Mouse (Mus musculus) heart, postnatal 0 days (tissue): ENCODE data around the gene Gtf2h1.

Experiments
- CTCF ChIP-seq: IDR thresholded peaks from 2 replicates; pipeline ENCODE4 v1.5.1; 2016; ENCODE audit warnings: antibody characterized with exemption, control low read depth, low read depth
- EP300 ChIP-seq: IDR thresholded peaks from 2 replicates; pipeline ENCODE4 v1.6.1; 2016; ENCODE audit warnings: antibody characterized with exemption, low read depth

DNA sequence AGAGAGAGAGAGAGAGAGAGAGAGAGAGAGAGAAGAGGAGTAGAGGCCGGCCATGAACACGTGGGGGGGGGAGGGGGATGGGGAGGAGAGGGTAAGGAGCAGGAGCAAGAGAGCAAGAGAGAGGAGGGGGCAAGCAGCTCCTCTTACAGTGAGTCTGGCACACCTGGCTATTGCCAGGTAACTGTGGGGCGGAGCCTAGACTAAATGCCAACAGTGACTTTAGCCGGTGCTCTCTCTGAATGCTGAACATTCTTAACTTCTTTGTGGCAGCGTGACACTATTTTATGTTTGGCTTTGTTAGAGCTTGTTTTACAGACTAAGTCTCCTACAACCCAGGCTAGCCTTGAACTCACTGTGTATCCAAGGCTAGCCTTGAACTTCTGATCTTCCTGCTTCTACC lies 46.4 kb downstream of the Gtf2h1 start:
- TF ChIP-seq CTCF (no peak), EP300 (no peak)
